Mouse (Mus musculus) heart, embryonic 13.5 days (tissue): ENCODE results near the gene Itgb4. TPM values are rescaled to one million over a fixed set of nuclear protein-coding genes. Genes with fewer than 3 reads are reported as not detected.
"Not testable (repeated sequence)": the region's sequence is repeated elsewhere in the genome, so short reads cannot be mapped to it uniquely, and the experiment has no call there.

ENCODE experiments used
- ATAC-seq: fragments of 200-750 bp; cut with Nextera tagmentation; 2 replicates; pipeline ENCODE4 v1.8.0; 2017; ENCODE audit warnings: moderate TSS enrichment; ENCODE audit not compliant: insufficient number of reproducible peaks, low FRiP score, low TSS enrichment; ENCODE audit errors: extremely low read depth
- H3K27ac ChIP-seq: fragments of 300-500 bp; sonication (generic); replicated peaks from 2 replicates; pipeline ENCODE4 v1.5.1; 2015; ENCODE audit warnings: moderate library complexity, mild to moderate bottlenecking, inconsistent platforms
- H3K27me3 ChIP-seq: fragments of 300-500 bp; sonication (generic); replicated peaks from 2 replicates; pipeline ENCODE4 v1.6.1; 2015; ENCODE audit warnings: mild to moderate bottlenecking, inconsistent platforms
- H3K36me3 ChIP-seq: fragments of 300-500 bp; sonication (generic); 2 replicates; pipeline ENCODE4 v1.6.1; 2015; ENCODE audit warnings: mild to moderate bottlenecking, inconsistent platforms
- H3K4me1 ChIP-seq: fragments of 300-500 bp; sonication (generic); 2 replicates; pipeline ENCODE4 v1.6.1; 2015; ENCODE audit warnings: inconsistent platforms
- H3K4me2 ChIP-seq: fragments of 300-500 bp; sonication (generic); 2 replicates; pipeline ENCODE4 v1.6.1; 2015; ENCODE audit warnings: inconsistent platforms, mild to moderate bottlenecking, moderate library complexity
- H3K4me3 ChIP-seq: fragments of 300-500 bp; sonication (generic); 2 replicates; pipeline ENCODE4 v1.5.1; 2015; ENCODE audit warnings: moderate library complexity, mild to moderate bottlenecking, inconsistent platforms
- H3K9ac ChIP-seq: fragments of 300-500 bp; sonication (generic); 2 replicates; pipeline ENCODE4 v1.6.1; 2015; ENCODE audit warnings: inconsistent platforms, mild to moderate bottlenecking, moderate library complexity
- H3K9me3 ChIP-seq: fragments of 300-500 bp; sonication (generic); 2 replicates; pipeline ENCODE4 v1.6.1; 2016; ENCODE audit warnings: inconsistent platforms
- WGBS: fragments of 180-500 bp; shearing (Covaris S2); methylation state at CpG from one replicate; pipeline ENCODE4 v1.1.7; 2015; ENCODE audit warnings: mixed read lengths; 5-methylcytosine and 5-hydroxymethylcytosine counted together
- polyA plus RNA-seq: library from polyadenylated mRNA; unstranded; fragments of >200 nt; fragmentation: Nextera tagmentation; extraction: Ambion mirVana; gene quantifications from 2 replicates; pipeline ENCODE4 v1.2.1, GENCODE M21; 2015

Itgb4 gene
- polyA plus RNA-seq, 1 experiment from 2014 or later, result 1.1 TPM

DNA sequence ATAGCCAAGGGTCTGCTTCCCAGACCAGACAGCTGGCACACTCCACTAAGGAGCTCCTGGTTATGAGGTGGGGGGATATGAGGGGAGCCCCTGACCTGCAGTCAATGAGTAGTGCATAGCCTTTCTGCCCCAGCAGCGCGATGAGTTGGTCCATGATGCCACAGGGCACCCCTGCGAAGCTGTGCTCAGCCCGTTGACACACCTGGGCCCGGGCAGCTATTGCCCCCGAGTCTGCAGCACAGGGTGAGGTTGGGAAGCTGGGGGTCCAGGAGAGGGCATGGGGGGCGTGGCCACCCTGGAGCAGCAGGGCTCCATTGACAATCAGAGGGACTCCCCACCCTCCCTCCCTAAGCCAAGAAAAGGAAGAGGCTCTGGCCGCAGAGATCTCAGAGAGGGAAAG lies 35.6 kb downstream of the Itgb4 start:
- ATAC-seq, result no peak
- Histone ChIP-seq H3K4me1 (peaks cover 34% of the 10 kb centered on the region), H3K27me3 (no peaks in the 10 kb centered on the region), H3K9me3 (no peaks in the 10 kb centered on the region), H3K4me2 (no peak overlapping the region), H3K9ac (no peak overlapping the region), H3K27ac (no peak overlapping the region), H3K4me3 (no peak overlapping the region), H3K36me3 (peaks cover 48% of the 10 kb centered on the region)
- 90% methylated on average over 8 of the region's 8 CpGs for WGBS

DNA sequence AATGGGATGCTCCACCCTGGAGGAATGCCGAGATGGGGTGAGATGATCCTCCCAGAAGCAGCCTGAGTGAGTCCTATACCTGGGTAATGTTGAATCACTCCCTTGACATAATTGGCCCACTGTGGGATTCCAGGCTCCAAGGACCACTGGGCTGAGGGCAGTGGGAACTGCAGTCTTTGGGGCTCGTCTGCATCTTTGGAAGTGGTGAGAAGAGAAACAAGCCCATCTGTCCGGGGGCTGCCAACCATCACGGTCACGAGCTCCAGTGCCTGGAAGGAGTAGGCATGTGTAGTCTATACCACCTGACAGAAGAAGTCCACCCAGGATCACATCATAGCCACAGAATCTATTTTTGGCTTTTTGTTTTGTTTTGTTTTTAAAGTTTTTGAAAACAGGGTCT lies 36.4 kb downstream of the Itgb4 start:
- H3K27ac ChIP-seq, result 0 out of 2 replicates have a peak overlapping the region, but pooled peaks have one; percentile 95
- peak overlapping the region; percentile 86 for H3K4me2 ChIP-seq

DNA sequence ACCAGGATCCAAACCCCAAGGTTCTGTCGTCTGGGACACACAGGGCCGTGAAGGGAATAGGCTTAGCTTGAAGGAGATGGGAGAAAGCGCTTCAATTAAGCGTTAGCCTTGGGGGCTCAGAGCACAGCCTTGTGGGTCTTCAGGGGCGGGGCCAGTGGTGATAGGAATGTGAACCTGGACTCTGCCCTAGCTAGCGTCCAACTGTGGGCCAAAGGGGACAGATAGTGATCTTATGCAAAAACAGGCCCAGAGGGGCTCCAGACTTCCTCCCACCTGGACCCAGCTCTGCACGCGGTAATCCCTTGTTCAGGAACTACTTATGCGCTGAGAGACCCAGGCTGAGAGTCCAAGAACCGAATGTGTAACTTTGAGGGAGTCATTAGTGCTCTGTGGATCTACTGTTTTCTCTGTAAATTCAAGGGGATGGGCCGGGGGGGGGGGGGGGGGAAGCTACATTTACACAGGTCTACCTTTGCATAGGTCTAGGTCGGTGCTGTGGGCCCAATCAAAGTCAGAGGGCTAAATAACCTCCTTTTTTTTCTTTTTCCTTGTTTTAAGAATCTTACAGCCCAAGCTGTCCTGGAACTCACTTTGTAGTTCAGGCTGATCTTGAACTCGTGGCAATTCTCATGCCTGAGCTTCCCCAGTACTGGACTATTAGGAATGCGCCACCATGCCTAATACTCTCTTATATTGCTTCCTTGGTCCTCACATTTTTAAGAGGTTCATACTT lies 37.2 kb downstream of the Itgb4 start:
- no peaks in the 10 kb centered on the region for H3K9me3 ChIP-seq
- peak overlapping the region; percentile 93 for H3K9ac ChIP-seq
- WGBS, result 23% methylated on average over 14 of the region's 14 CpGs
- no peaks in the 10 kb centered on the region for H3K27me3 ChIP-seq
- peak overlapping the region; percentile 79 for H3K4me3 ChIP-seq
- ATAC-seq, result no peak
- peaks cover 25% of the 10 kb centered on the region for H3K4me1 ChIP-seq
- peak overlapping the region; percentile 86 for H3K4me2 ChIP-seq
- H3K27ac ChIP-seq, result peak overlapping the region; percentile 95
- H3K36me3 ChIP-seq, result peaks cover 43% of the 10 kb centered on the region

More for the DNA sequence above, 36.4 kb downstream of the Itgb4 start:
- no peak overlapping the region for H3K4me3 ChIP-seq
- WGBS, result 75% methylated on average over 5 of the region's 5 CpGs
- peaks cover 26% of the 10 kb centered on the region for H3K4me1 ChIP-seq
- no peaks in the 10 kb centered on the region for H3K9me3 ChIP-seq
- peaks cover 48% of the 10 kb centered on the region for H3K36me3 ChIP-seq
- ATAC-seq, result no peak
- peak overlapping the region; percentile 93; the same call in 1 of the 2 replicates for H3K9ac ChIP-seq
- no peaks in the 10 kb centered on the region for H3K27me3 ChIP-seq

DNA sequence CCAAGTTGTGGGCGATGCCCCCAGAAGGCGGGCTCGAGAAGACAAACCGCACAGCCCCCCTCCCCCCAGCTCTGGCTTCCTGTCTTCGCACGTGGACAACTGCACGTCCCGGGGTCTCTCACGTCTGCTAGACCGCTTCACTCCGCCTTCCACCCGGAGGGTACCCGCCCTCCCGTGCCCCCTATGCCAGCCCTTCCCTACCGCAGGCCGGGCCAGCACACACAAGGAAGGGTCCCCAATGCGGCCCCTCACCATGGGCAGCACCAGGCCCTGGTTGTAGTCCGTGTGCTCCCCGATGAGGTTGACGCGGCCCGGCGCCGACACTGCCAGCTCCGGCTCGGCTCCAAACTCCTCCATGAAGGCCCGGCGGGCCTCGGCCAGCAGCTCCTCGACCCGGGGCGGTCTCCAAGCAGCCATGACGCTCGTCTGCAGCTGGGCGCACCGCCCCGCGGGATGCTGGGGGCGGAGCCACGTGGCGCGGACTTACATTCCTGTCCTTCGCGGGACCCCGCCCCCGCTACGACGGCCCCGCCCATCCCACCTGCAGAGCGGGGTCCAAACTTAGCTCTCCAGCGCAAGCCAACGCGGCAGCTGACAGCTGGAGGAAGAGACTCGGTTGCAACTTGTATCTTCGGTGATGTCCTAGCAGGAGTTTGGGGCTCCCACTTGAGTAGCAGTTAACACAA lies 37.9 kb downstream of the Itgb4 start, which contains the start of gene Galk1:
TSS of gene Galk1 (minus strand) at position 458 of the 686 bp plus-strand sequence.
- peaks cover 38% of the 10 kb centered on the region for H3K36me3 ChIP-seq
- ATAC-seq, result peak; percentile 90
- peaks cover 25% of the 10 kb centered on the region for H3K4me1 ChIP-seq
- peak within 1 kb of the TSS; percentile 93 for H3K9ac ChIP-seq
- peak within 1 kb of the TSS; percentile 79 for H3K4me3 ChIP-seq
- no peaks in the 10 kb centered on the region for H3K27me3 ChIP-seq
- 0% methylated on average over 55 of the region's 55 CpGs for WGBS
- H3K4me2 ChIP-seq, result peak within 1 kb of the TSS; percentile 86
- peak within 1 kb of the TSS; percentile 95 for H3K27ac ChIP-seq
- H3K9me3 ChIP-seq, result no peaks in the 10 kb centered on the region

DNA sequence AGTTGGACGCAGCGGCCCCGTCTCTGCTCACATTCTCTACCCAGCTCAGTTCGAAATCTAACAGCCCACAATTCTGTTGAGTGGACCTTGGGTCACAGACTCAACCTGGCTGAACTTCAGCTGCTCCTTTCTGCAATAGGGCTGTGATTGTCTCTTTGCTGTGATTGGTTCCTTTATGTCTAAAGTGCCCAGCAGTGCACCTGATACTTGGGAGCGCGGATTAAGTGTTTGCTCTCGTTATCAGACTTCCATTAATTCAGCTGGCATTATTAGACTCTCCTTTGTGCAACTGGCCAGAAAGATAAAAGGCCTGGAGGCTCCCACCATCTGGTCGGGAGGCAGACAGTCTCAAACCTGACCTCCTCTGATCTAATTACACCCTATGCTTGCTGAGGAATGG lies 40.3 kb downstream of the Itgb4 start:
- no peaks in the 10 kb centered on the region for H3K27me3 ChIP-seq
- no peak overlapping the region for H3K4me3 ChIP-seq
- H3K36me3 ChIP-seq, result peaks cover 13% of the 10 kb centered on the region
- no peak overlapping the region for H3K27ac ChIP-seq
- H3K4me1 ChIP-seq, result peaks cover 25% of the 10 kb centered on the region
- WGBS, result 65% methylated on average over 8 of the region's 8 CpGs
- no peak for ATAC-seq
- no peak overlapping the region for H3K9ac ChIP-seq
- H3K9me3 ChIP-seq, result no peaks in the 10 kb centered on the region
- H3K4me2 ChIP-seq, result no peak overlapping the region

DNA sequence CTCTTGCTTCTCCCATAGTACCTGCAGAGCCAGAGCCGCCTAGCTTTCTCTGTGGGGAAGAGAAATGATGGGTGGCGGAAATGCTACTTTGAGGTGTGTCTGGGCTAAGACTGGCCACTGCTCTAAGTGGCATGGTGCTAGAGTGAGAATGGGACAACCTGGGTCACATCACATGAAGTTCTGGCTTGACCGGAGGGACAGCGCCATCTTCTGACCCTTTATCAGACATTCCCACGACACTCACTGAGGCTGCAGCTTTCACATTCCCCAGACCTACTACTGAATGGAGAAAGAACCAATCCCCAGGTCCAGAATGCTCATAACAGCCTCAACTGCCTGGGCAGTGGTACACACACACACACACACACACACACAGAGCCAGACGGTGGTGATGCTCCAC lies 43.6 kb downstream of the Itgb4 start:
- no peak for ATAC-seq
- no peaks in the 10 kb centered on the region for H3K9me3 ChIP-seq
- no peak overlapping the region for H3K4me3 ChIP-seq
- peaks cover 23% of the 10 kb centered on the region for H3K36me3 ChIP-seq
- H3K4me2 ChIP-seq, result no peak overlapping the region
- H3K27ac ChIP-seq, result no peak overlapping the region
- no peak overlapping the region for H3K9ac ChIP-seq
- H3K27me3 ChIP-seq, result no peaks in the 10 kb centered on the region
- H3K4me1 ChIP-seq, result peaks cover 13% of the 10 kb centered on the region
- WGBS, result 29% methylated on average over 6 of the region's 6 CpGs

DNA sequence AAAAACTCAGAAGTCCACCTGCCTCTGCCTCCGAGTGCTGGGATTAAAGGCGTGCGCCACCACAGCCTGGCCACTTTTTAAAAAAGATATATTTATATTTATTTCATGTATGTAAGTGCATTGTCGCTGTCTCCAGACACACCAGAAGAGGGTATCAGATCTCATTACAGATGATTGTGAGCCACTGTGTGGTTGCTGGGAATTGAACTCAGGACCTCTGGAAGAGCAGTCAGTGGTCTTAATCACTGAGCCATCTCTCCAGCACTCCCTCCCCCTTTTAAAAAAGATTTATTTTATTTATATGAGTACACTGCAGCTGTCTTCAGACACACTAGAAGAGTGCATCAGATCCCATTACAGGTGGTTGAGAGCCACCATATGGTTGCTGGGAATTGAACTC lies 44.4 kb downstream of the Itgb4 start:
- Histone ChIP-seq H3K36me3 (peaks cover 28% of the 10 kb centered on the region), H3K4me1 (peaks cover 11% of the 10 kb centered on the region)
- WGBS, result 91% methylated on average over 4 of the region's 4 CpGs
- not testable (repeated sequence) for H3K27me3 ChIP-seq, H3K9me3 ChIP-seq, H3K9ac ChIP-seq, ATAC-seq, H3K4me3 ChIP-seq, H3K27ac ChIP-seq, H3K4me2 ChIP-seq

DNA sequence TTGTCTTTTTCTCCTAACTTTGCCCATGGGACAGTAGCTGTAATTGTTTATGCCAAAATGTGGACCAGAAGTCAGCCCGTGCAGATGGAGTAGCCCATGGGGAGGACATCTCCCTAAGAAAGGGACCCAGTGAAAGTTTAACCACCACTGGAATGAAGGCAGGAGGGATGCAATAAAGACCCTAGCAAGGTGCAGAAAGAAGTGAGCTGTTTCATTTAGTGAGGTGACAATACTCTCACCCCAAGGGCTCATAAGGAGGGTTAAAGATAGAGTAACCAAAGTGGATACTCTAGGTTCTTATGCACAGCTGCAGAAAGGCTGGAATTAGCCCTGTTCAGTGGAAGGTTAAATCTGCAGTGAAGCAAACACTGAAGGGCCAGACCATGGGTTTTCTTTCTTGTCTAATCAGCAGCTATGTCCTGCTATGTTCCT lies 44.9 kb downstream of the Itgb4 start:
- H3K27me3 ChIP-seq, result no peaks in the 10 kb centered on the region
- H3K4me2 ChIP-seq, result no peak overlapping the region
- no peaks in the 10 kb centered on the region for H3K9me3 ChIP-seq
- H3K4me1 ChIP-seq, result peaks cover 11% of the 10 kb centered on the region
- 72% methylated on average over 1 of the region's 1 CpGs for WGBS
- H3K4me3 ChIP-seq, result no peak overlapping the region
- ATAC-seq, result no peak
- no peak overlapping the region for H3K9ac ChIP-seq
- no peak overlapping the region for H3K27ac ChIP-seq
- H3K36me3 ChIP-seq, result peaks cover 28% of the 10 kb centered on the region

DNA sequence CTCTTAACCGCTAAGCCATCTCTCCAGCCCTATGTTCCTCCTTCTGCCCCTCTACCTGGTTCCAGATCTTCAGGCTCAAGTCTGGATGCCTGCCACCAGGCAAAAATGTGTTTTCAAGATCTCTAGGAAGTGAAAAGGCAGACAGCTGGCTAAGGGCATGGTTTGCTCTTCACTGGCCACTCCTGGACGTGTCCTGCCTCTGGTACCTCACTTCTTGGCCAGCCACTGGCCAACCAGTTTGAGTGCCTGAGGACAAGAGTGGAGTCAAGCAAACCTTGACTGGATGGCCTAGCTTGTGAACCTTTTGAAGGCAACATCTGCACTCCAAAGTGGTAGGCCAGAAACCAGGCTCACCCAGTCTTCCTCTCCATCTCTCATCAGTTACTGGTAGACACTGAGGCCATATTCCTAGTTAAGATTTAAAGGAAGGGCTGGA lies 45.5 kb downstream of the Itgb4 start:
- Histone ChIP-seq H3K36me3 (peaks cover 28% of the 10 kb centered on the region), H3K4me2 (no peak overlapping the region), H3K4me1 (peaks cover 11% of the 10 kb centered on the region), H3K9ac (no peak overlapping the region), H3K27ac (no peak overlapping the region), H3K4me3 (no peak overlapping the region), H3K27me3 (no peaks in the 10 kb centered on the region), H3K9me3 (no peaks in the 10 kb centered on the region)
- 72% methylated on average over 2 of the region's 2 CpGs for WGBS
- ATAC-seq, result no peak

DNA sequence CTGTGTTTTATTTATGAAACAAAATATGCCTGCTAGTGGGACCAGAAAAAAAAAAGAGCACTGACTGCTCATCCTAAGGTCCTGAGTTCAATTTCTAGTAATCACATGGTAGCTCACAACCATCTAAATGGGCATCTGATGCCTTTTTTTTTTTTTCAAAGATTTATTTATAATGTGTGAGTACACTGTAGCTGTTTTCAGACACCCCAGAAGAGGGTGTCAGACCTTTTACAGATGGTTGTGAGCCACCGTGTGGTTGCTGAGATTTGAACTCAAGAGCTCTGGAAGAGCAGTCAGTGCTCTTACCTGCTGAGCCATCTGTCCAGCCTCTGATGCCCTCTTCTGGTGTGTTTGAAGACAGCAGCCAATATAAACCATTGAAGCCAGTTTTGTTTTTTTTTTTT lies 46.0 kb downstream of the Itgb4 start:
- H3K4me3 ChIP-seq, result no peak overlapping the region
- no peaks in the 10 kb centered on the region for H3K27me3 ChIP-seq
- WGBS, result 37% methylated on average over 1 of the region's 1 CpGs
- peaks cover 28% of the 10 kb centered on the region for H3K36me3 ChIP-seq
- ATAC-seq, result no peak
- no peaks in the 10 kb centered on the region for H3K9me3 ChIP-seq
- no peak overlapping the region for H3K27ac ChIP-seq
- peaks cover 11% of the 10 kb centered on the region for H3K4me1 ChIP-seq
- H3K4me2 ChIP-seq, result no peak overlapping the region
- no peak overlapping the region for H3K9ac ChIP-seq

DNA sequence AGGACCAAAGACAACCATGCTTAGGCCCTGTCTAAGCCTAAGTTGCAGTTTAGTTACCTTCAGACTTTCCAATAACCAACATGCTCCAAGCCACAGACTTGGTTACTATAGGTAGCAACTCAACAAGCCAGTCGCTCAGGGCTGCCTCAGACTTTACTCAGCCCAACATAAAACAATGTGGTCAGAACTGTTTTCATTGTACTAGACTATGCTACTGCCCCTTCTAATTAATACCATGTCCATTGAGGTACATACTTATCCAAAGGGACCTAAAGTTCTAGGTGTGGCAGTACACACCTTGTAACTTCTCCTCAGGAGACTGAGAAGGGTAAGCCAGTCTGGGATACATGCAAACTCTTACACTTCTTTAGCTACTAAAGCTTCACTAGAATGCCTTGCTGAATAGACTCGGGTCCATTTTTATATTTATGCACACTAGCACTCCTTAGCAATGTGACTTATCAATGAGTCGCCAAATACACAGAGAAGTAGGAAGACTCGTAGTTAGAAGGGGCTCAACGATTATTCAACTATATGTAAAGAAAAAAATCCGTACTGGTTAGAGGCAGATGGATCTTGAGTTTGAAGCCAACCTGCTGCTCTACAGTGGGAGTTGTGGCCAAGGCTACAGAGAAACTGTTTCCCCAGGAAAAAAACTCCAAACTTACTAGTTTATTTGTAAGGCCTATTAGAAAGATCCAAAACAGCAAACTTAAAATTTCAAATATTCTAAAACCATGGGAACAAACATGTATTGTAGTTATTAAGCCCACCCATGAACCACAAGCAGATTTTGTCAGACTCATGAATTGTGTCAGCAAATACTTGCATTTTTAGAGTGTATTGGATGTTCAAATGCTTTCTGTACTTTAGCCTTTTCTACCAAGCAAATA lies 47.1 kb downstream of the Itgb4 start:
- peaks cover 28% of the 10 kb centered on the region for H3K36me3 ChIP-seq
- WGBS, result 72% methylated on average over 6 of the region's 6 CpGs
- H3K27ac ChIP-seq, result 0 out of 2 replicates have a peak overlapping the region, but pooled peaks have one; percentile 39
- no peaks in the 10 kb centered on the region for H3K27me3 ChIP-seq
- ATAC-seq, result no peak
- peaks cover 11% of the 10 kb centered on the region for H3K4me1 ChIP-seq
- 0 out of 2 replicates have a peak overlapping the region, but pooled peaks have one; percentile 21 for H3K9ac ChIP-seq
- H3K4me3 ChIP-seq, result peak overlapping the region; percentile 98
- H3K4me2 ChIP-seq, result peak overlapping the region; percentile 78
- H3K9me3 ChIP-seq, result no peaks in the 10 kb centered on the region
